Mouse (Mus musculus) brain, embryonic 14.5 days (tissue): ENCODE results near the gene E2f3.

ENCODE experiments used
- CTCF ChIP-seq: fragments of 200-500 bp; IDR thresholded peaks from 2 replicates; pipeline ENCODE4 v1.5.1; 2012; ENCODE audit warnings: inconsistent platforms, mild to moderate bottlenecking, moderate library complexity, borderline replicate concordance; ENCODE audit not compliant: insufficient read depth, insufficient read length; ENCODE audit errors: extremely low read depth
- POLR2A ChIP-seq: fragments of 200-500 bp; IDR thresholded peaks from 2 replicates; pipeline ENCODE4 v1.6.1; 2012; ENCODE audit warnings: mild to moderate bottlenecking, inconsistent platforms, borderline replicate concordance; ENCODE audit not compliant: poor library complexity, insufficient read depth, insufficient read length, severe bottlenecking; ENCODE audit errors: extremely low read depth

DNA sequence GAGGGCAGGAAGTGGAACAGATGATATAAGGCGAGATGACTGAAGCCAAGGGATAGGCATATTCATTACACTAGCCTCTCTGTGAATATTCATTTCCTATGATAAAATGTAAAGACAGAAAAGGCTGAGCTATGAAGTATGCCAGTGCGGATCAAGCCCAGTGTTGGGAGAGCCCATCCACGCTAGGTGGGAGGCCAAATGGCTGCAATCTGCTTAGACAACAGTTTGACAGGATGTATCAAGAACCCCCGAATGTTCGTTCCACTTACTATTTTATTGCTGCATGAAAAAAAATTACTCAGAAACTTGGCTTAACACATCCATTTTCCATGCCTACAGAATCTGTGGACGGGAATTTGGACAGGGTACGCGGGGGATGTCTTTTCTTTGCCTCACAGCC is 28.7 kb upstream of the E2f3 start:
- TF ChIP-seq POLR2A (no peak), CTCF (no peak)
